Mouse (Mus musculus) c-Kit-negative CD71-positive TER-119-positive erythroid progenitor cells, embryonic 14.5 days (primary cell): ENCODE results near the gene Mms19.

Experiments used
- DNase-seq: peaks from one replicate; pipeline ENCODE4 v3.0.0-alpha.2; 2013; ENCODE audit warnings: low read depth, low spot score

Mms19 gene

DNA sequence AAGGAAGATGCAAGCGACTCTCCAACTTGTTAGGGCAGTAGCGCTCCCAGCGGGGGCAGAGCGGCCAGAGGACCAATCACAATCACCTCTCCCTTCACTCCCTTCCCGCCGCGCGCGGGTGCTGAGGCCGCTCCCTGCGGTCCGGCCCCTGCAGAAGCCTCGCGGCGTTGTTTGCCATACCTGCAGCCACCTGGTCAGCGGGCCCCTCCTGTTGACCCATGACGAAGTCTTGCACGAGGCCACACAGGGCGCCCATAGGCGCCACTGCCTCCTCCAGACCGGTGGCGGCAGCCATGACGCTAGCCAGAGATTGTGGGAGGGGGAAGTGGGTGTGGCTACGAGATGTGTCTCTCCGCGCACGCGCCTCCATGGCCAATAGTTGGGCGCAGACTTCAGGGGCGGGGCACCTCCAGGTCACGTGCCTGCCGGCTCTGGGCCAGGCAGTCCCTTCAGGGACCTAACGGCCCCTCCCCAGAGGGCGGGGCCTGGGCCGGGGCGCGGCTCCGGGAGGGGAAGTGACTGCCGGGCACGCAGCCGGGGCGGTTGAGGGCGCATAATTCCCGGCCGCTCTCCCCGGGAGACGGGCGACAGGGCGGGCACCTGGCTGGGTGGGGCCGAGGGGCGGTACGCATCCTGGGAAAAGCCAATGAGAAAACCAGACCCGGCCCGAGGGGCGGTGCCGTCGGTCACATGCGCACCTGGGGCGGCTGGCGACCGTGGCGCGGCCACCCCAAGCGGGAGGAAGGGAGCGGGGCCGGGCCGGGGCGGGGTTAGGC lies at the start of gene Mms19:
Mms19 (minus strand) TSS at position 339 of the 776 bp plus-strand sequence.
- DNase-seq: peak; percentile 99

DNA sequence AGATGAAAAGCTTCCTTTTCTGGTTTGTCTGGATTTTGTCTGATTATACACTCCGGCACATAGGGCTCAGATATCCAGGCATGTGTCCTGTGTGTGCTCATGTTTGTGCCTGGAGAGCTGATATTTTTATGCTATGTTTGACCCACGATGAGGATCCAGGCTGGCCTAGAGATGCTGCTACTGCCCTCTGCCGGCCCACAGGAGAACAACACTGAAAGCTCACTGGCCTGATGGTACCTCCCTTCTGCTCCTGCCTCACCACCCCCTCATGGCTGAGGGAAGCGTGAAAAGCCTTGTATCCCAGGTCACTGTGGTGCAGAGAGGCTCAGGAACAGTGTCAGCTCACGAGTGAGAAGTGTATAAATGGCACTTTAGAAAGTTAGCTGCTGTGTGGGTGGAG lies 45.2 kb upstream of the Mms19 start:
- DNase-seq: peak; percentile 39

DNA sequence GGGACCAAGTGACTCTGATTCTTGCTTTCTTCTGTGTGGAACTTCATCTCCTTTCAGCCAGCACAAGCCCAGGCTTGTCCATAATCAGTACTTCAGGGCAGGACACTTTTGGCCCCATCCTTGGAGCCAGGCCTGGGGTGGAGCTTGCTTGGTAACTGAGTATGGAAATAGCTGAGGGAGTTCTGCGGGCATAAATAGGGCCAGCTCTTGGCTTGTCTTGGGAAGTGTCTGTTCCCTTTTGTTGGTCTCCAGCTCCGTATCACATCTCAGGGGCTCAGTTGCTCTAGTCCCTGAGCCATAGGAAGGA lies 41.5 kb upstream of the Mms19 start:
- DNase-seq: no peak

DNA sequence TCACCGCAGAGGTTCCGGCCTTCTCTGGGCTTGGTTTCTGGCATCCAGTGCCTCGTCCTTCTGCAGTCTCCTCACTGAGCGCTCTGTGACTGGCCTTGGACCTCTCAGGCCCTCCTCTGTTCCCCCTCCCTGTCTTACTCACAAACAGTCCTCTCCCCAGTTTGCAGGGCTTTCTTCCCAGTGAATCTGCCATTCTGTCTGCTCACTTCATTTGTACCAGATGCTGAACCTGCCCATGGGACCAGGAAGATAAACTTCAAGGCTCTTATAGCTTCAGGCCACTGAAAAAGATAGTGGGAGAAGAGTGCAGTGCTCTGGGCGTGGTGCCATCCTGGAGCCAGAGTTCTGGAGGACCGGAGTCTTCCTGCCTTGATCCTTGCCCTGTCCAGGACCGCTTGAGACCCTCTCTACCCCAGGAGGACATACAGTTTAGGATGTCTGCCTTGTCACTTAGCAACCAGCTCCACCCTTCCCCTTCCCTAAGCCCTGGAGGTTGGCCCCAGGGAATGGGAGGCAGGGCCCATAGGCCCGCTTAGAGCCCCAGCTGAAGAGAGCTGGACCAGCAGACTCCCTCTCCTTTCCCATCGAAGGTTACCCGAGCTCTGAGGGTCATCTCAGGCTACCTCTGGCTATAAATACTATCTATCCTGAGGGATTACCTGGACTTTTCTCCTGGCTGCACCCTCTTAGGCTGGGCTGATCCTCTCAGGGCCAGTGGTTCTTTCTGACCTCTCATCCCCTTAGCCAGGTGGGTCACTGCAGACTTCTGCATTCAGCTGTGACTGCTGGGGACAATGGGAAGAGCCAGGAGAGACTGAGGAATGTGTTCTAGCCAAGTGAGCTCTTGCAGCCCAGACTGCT lies 41.0 kb upstream of the Mms19 start:
- no peak for DNase-seq

DNA sequence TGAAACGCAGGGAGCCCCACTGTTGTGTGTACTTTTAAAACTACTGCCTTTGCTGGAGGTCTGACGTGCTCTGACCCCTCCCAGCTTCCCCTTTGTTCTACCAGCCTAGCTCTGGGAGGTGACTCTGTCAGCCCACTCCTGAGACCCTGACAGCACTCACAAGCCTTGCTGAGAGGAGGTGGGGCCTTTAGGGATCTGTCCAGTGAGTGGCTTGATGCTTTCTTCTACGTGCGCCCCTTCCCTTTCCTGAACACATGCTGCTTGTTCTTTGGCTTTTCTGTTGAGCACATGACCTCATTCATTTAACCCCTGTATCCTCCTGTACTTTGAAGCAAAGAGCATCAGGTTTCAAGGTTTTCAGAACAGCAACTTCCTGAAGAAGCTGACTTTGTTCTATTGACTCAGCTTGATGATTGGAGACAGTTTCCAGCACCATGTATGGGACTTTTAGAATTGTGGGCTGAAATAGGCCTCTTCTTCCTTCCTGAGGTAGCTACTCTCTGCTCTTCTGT lies 38.1 kb upstream of the Mms19 start:
- no peak for DNase-seq

DNA sequence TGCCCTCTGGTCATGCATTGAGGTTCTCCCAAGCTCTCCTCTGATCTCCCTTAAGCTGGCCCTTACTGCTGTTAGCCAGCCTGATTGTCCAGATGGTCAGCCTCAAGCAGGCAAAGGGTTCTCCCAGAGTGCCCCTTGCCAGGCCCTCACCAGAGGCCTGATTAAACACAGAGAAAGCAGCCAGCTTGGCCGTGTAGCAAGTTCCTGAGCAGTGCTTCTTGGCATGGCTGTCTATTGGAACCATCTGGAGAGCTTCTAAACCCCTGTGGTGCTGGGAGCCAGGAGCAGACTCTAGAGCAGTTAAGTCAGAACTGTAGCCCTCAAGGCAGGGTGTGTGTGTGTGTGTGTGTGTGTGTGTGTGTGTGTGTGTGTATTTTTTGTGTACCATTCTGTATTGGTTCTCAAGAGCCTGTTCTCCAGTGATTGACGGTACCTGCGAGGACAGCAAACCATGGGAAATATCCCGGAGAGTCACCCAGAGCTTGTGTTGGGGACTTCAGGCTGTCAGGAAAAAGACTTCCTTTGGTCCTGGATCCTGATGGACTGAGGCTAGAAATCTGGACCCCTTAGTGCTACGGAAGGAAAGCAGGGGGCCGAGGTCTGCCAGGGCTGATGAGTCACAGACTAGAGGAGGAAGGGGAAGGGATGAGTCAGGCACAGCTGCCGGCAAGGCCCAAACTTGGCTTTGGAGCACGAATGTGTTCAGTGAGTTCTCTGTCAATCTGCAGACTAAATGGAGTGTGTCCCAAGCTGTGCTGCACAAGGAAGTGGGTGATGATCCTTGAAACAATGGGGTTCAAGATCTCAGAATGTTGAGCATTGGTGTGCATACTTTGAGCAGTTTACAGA lies 36.7 kb upstream of the Mms19 start:
- DNase-seq: no peak

DNA sequence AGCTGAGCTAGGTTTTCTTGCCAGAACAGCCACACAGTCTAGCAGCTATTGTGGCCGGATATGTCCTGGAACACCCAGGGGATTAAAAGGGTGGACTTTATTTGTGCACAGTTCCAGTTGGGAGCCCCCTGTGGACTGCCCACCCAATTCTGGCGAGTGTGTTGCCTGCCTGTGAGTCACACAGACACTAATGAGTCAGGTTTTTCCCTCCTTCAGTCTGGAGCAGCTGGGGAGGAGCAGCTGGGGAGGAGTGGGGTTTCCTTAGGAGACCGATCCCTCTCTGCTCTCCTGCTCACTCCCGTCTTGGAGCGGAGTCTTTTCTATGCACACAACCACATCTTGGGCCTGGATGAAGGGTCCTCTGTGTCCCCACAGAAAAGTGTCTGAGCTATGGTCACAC lies 35.9 kb upstream of the Mms19 start:
- no peak for DNase-seq

DNA sequence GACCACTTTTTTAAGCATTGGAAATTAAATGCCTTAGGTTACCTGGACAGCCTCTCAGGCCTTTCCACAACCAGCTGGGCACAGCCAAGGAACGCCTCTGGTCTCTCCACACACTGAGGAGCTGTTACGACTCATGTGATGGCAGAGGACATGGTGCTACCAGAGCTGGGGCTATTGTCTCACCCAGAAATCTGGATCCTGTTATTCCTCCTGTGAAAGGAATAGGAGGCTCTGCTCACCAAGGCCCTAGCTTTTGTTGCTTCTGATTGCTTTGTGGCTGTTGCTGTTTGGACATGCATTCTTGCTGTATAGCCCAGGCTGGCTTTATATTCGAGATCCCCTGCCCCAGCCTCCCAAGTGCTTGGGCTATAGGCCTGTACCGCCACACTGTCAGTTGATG lies 35.3 kb upstream of the Mms19 start:
- no peak for DNase-seq

DNA sequence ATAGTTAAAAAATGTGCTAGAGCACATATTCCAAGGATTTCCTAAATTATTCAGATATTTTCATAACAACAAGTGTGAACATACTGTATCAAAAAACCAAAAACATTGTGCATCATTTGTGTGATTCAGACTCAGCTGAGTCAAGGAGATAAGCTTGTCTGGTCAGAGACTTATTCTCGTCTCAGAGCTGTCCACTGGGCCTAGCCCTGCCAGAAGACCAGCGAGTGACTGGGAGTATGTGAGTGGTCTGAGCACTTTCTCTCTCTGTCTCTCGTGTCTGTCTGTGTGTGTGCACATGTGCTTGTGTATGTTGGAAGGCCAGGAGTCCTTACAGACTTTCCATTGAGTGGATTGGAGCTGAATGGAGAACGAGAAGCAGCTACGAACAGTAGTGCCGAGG lies 34.0 kb upstream of the Mms19 start:
- no peak for DNase-seq

DNA sequence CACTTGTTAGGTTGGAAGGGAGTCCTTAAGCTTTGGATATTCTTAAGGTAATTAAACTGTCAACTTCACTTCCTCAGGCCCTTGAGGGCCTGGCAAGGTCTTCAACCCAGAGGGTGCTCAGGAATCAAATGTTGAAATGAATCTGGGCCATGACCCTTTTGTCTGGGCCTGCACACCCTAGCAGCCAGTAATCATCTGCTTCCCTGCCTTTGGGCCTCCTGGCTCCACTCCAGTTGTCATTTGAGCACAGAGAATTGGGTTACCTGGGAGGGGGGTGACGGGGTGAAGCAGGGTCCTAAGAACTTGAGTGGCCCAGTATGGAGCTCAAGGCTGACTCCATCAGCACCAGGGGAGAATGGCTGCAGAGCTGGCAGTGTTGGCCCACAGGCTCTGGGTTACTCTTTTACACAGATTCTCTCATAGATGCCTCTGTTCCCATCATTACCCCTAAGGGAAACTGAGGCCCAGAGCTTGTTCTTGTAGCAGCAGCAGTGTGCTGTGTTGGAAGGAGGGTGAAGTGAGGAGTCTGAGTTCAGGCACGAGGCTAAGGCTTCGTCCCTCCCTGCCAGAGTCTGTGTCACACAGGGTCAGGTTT lies 33.4 kb upstream of the Mms19 start:
- DNase-seq: no peak

DNA sequence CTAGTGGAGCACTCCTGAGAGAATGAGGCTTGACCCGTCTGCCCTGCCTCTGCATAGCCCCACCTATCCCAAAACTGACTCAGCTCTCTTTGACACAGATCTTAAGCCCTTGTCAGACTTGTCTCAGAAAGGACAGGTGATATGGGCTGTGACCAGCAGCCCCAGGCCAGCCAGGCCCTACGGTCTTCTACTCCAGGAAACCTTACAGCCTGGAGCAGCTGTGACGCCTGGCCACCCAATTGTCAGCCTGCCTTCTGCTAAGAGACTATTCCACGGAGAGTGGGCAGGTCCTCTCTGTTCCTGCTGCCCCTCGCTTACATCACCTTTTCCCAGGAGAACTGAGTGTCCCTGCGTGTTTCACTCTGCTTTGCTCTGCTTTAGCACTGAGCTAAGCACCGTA lies 30.2 kb upstream of the Mms19 start:
- DNase-seq: no peak

DNA sequence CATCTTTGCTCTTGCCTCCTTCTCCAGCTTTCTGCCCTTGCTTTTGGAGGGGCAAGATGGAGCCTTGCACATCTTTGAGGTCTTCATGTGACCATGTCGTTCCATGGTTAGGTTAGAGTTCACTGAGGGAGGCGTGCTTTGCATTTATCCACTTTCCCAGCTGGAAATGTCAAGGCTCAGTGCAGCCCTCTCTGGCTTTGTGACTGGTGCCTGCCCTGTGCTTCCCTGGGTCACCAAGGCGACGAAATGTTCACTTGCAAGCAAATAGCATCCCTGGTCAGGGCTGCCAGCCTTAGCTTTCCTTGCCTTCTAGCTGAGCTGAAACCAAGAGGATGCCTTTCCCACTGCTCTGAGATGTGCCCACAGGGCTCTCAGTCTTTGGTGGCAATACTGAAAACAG lies 29.5 kb upstream of the Mms19 start:
- no peak for DNase-seq

DNA sequence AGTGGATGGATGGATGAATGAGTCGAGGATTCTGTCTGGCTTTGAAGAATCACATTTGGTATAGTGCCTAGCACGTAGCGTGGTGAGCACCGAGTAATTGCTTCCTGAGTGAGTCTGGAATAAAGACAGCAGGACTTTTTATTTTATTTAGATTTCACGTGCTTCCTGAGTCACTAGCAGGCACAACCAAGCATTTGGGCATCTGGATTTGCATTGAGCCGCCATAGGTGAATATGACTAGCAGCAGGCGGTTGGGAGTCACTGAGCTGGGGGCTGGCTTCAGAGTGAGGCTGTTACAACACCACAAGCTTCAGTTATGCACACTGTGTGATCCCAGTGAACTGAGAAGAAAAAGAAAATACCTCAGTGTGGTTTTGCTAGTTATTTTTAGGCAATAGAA lies 28.1 kb upstream of the Mms19 start:
- no peak for DNase-seq

DNA sequence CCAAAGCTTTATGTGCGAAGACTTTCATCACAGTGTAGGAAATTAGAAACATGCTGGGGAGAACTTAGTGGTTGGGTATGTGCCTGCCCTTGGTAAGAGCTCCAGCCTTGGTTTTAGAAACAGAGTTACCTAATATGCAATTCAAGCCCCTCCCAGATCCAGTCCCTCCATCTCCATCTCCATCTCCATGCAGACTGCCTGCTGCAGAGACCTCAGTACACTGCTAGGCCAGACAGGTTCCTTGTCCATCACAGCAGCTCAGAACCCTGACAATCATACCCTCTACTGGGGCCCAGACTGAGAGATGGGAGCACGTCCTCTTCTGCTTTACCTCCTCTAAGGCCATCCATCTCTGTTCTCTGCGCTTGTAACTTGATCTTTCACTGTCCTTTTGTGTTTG lies 27.6 kb upstream of the Mms19 start:
- DNase-seq: no peak

DNA sequence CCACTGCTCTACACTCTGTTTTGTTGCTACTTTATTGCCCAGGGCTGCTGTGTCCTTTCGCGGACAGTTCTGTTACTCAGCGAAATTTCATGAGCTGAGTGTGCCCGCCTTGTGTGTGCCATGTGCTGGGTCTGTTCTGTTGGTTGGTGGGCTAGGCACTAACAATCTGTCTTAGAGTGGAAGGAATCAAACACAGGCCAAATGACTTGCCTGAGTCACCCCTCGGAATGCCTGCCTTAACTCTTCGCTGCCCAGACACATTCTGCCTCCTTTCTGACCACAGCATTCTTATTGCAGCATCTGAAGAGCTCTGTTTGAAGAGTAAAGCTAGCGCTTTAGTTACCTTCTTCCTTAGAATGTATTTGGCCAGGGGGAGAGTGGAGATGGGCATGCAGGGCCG lies 25.6 kb upstream of the Mms19 start:
- DNase-seq: no peak

DNA sequence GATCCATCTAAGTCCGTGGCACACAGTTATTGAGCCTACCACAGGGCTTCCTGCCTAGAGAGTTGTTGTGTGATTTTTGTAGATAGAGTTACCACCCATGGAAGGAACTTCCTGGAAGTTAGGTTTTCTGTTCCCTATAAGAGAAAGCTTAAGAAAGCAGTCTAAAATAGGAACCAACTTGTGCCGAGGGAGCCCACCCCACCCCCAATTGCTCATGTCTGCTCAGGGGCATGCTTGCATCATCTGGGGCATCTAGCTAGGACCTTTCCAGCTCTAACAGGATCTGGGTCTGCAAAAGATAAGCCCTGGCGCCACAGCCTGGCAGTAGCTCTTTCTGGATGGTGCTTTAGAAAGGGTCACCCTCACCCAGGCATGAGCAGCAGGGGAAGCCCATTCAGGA lies 24.7 kb upstream of the Mms19 start:
- DNase-seq: no peak

DNA sequence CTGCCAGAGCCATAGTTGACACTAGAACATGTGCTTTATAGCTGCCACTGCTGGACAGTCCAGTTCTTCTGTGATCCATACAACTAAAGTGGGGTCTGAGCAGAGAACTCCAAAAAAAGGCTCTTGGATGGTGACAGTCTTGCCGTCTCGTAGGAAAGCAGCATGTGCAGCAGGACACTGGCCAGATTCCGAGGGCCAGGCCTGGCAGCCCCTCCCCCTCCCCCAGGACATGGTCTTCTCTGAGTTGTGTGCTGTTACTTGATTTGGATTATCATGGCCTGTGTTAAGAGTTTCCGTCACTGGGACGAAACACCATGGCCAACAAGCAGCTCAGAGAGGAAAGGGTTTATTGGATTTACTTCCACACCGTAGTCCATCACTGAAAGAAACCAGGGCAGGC lies 23.3 kb upstream of the Mms19 start:
- DNase-seq: no peak

DNA sequence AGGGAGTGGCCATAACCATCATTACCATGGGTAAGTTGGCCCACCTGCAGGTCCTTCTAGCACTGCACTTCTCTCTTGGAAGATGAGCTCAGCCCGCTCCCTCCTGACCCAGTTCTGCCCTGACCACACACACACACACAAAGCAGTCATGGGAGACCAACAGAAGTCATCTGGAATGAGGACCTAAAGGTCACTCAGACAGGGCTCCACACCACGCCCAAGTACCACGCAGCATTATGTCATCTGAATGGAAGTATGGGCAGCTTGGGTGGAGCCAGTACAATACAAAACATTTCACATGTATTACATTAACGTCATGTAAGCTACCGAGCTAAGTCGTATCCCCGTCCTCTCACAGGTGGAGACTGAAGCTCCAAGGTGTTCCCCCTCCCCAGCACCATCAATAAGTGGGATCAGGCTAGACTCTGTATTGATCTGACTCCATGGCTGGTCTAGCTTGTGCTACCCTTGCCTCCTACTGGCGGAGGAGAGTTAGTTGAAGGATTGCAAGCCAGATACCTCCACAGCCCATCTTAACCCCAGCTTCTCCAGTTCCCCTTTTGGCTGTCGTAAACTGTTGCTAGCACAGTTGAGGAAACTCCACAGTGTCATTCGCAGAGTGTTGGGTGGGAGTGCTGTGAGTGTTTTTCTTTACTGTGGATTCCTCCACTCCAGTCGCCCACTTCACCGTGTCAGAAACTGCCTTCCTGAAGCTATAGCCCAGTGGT lies 20.5 kb upstream of the Mms19 start:
- DNase-seq: no peak

DNA sequence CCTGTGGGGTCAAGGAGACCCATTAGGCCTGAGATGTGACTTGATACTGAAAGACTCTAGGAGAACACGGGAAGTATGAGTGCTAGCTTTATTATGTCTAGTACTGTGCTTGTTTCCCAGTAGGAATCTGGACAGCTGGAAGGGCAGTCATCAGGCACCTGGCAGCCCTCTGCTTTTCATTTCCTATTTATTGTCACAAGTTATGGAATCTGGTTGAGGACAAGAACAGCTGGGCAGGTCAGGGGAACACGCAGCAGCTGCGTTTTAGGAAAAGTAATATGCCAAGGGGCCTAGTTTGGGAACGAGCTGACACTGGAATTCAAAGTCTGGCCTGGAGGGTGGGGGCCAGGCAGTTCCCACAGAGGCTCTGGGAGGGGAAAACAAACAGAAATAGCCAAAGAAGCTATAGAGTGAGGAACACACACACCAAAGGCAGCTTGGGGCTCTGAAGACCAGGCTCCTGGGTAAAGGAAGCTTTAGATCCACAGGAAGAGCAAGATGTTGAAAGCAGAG lies 19.5 kb upstream of the Mms19 start:
- no peak for DNase-seq

DNA sequence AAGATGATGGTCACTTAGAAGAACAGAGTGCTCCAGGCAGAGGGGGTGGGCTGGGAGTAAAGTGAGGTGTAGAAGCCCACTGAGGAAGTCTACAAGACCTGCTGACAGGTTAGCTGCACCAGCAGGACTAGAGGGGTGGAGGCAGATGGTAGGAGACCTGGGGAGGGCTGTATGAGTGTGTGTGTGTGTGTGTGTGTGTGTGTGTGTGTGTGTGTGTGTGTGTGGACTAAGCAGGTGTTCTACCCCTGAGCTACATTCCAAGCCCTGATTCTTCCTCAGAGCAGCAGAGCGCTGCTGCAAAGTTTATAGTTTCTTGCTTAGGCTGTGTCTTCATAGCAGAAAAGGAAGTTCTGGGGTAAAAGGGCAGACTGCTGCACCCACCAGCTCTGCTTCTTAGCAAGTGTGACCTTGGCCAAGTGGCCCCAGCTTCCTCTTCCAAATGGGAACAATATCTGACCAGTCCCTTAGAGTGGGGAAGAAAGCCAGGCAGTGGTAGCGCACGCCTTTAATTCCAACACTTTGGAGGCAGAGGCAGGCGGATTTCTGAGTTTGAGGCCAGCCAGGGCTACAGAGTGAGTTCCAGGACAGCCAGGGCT lies 18.8 kb upstream of the Mms19 start:
- DNase-seq: no peak
